In genomic region chr4:109400366-109400980, GRCm38 (mm10) we compare ENCODE assay signal across 23 mouse cellular contexts. TPM values are rescaled to one million over a fixed set of nuclear protein-coding genes. Genes with fewer than 3 reads are reported as not detected.
DNase-seq lines count a peak whose midpoint lies in the region; ATAC-seq lines count a peak whose summit lies in the region.
"Had no signal": no experiment of that assay in that cellular context is flagged by ENCODE, and none has a peak within 500 bp of the region (broad histone marks: within the 10 kb centered on the region; RNA-seq: fewer than 3 reads in every experiment).

No protein-coding gene starts in this region.

- H3K4me3 ChIP-seq in liver, embryonic 12.5 days: no peak overlapping the region
- H3K4me3 ChIP-seq: erythroblast, embryonic 14.5 days; gastrocnemius, adult 2 months; heart, adult 2 months; heart, embryonic 12.5 days; limb, embryonic 13.5 days; liver, embryonic 15.5 days; midbrain, embryonic 12.5 days; myocyte; neural tube, embryonic 13.5 days had no signal

- WGBS in liver, embryonic 12.5 days (ENCODE audit: insufficient replicate concordance): 75% methylated on average over 10 of the region's 10 CpGs

- H3K27me3 ChIP-seq in liver, embryonic 12.5 days (replicated peaks): no peaks in the 10 kb centered on the region; the same call in 1 of the 2 replicates
- H3K27me3 ChIP-seq: heart, embryonic 12.5 days; neural tube, embryonic 13.5 days had no signal

- peaks cover 41% of the 10 kb centered on the region for H3K36me3 ChIP-seq in liver, embryonic 12.5 days
- H3K36me3 ChIP-seq: limb, embryonic 13.5 days; midbrain, embryonic 12.5 days; neural tube, embryonic 13.5 days had no signal

- no peak overlapping the region for H3K4me2 ChIP-seq in liver, embryonic 12.5 days
- H3K4me2 ChIP-seq: heart, embryonic 12.5 days; limb, embryonic 13.5 days; liver, embryonic 15.5 days; midbrain, embryonic 12.5 days; neural tube, embryonic 13.5 days had no signal

- intact Hi-C loops in heart, postnatal 25 days (cut with DNase I): no loop called here

- H3K9ac ChIP-seq in liver, embryonic 12.5 days: no peak overlapping the region
- H3K9ac ChIP-seq: heart, embryonic 12.5 days; limb, embryonic 13.5 days; liver, embryonic 15.5 days; midbrain, embryonic 12.5 days; neural tube, embryonic 13.5 days had no signal

- H3K9me3 ChIP-seq in liver, embryonic 12.5 days (replicated peaks): no peaks in the 10 kb centered on the region
- H3K9me3 ChIP-seq: heart, embryonic 12.5 days; limb, embryonic 13.5 days; liver, embryonic 15.5 days; midbrain, embryonic 12.5 days; neural tube, embryonic 13.5 days had no signal

- peaks cover 17% of the 10 kb centered on the region for H3K4me1 ChIP-seq in liver, embryonic 12.5 days

- peak; percentile 66 for DNase-seq in heart, adult 11 months
- no peak for DNase-seq in heart, postnatal 25 days (ENCODE audit: low spot score)
- DNase-seq in liver: no peak
- DNase-seq in fat pad, adult 2 months (ENCODE audit: extremely low read depth, low read depth, low spot score): peak; percentile 94
- DNase-seq in thymus, postnatal 25 days: no peak
- DNase-seq: B cell, adult 2 months; cerebellum, adult 8-10 months; gastrocnemius, adult 2 months; gastrocnemius, postnatal 36 days; heart, adult 2 months; kidney, adult 11 months; kidney, postnatal 14 days; layer of hippocampus, adult 9-11 months; lung, postnatal 36 days had no signal

- no peak for ATAC-seq in liver, embryonic 12.5 days
- ATAC-seq: forebrain, embryonic 14.5 days had no signal

- H3K27ac ChIP-seq in liver, embryonic 12.5 days: peak overlapping the region; percentile 4; the same call in 1 of the 2 replicates
- H3K27ac ChIP-seq: gastrocnemius, adult 2 months; heart, adult 2 months; limb, embryonic 13.5 days; liver, embryonic 15.5 days; midbrain, embryonic 12.5 days; neural tube, embryonic 13.5 days had no signal

RNA-seq across cellular contexts. Expression of gene Ttc39a, which starts 6.0 kb away (rescaled TPM):
- 1 to 10 TPM; 1.1 to 2.1 TPM for total RNA-seq in heart, postnatal 25 days (2021)
- polyA plus RNA-seq in liver, embryonic 12.5 days (2016; fragmentation: Nextera tagmentation; extraction: Ambion mirVana): 12.9 and 13.7 TPM in 2 replicates

Comparison
In these comparisons a context has a peak if more than half of its experiments do, and no peak if none do; other contexts are left out.
1. DNase-seq: peak in heart, adult 11 months (single experiment) and fat pad, adult 2 months (single experiment); none in heart, postnatal 25 days (single experiment), liver (single experiment) and thymus, postnatal 25 days (single experiment).